ENCODE assay signal across 12 mouse cellular contexts in genomic region chr12:90425276-90426063, GRCm38 (mm10).
DNase-seq lines count a peak whose midpoint lies in the region; TF ChIP-seq lines count a peak whose summit lies in the region.
"Had no signal": no experiment of that assay in that cellular context is flagged by ENCODE, and none has a peak within 500 bp of the region (broad histone marks: within the 10 kb centered on the region; RNA-seq: fewer than 3 reads in every experiment).

No protein-coding gene starts in this region.

- intact Hi-C loops in left cerebral cortex, postnatal 36 days (cut with DNase I) = no loop called here

- no peak for TF ChIP-seq CTCF in layer of hippocampus, adult 2 months (conservative IDR thresholded peaks at IDR 0.05)

- peak overlapping the region; percentile 36; the same call in 1 of the 2 replicates for H3K27ac ChIP-seq in layer of hippocampus, adult 2 months
- H3K27ac ChIP-seq: limb, embryonic 15.5 days had no signal

- no peak overlapping the region for H3K4me3 ChIP-seq in layer of hippocampus, adult 2 months
- H3K4me3 ChIP-seq: limb, embryonic 15.5 days had no signal

- DNase-seq in adrenal gland, postnatal 25 days = peak; percentile 17
- no peak for DNase-seq in adrenal gland, postnatal 14 days
- DNase-seq in cerebellum, adult 11-12 months = peak; percentile 99
- peak; percentile 36 to 37 for DNase-seq in layer of hippocampus, adult 2 months (ENCODE audit: low spot score in 2 of 2)
- DNase-seq in left cerebral cortex, postnatal 36 days (ENCODE audit: low spot score in 2 of 2) = peak; percentile 22 to 30
- DNase-seq in urinary bladder, postnatal 4 days (ENCODE audit: low spot score in 2 of 2) = no peak
- no peak for DNase-seq in thymus, postnatal 10 days (ENCODE audit: low spot score in 2 of 2)
- no peak for DNase-seq in spleen, adult 18-20 months
- DNase-seq: kidney, adult 2 months; lung, postnatal 14 days; thymus, adult 18-20 months had no signal

Comparison
In these comparisons a context has a peak if more than half of its experiments do, and no peak if none do; other contexts are left out.
1. DNase-seq: peak in adrenal gland, postnatal 25 days (single experiment), cerebellum, adult 11-12 months (single experiment), layer of hippocampus, adult 2 months (2 of 2) and left cerebral cortex, postnatal 36 days (2 of 2); none in adrenal gland, postnatal 14 days (single experiment), urinary bladder, postnatal 4 days (0 of 2), thymus, postnatal 10 days (0 of 2) and spleen, adult 18-20 months (0 of 2).